Mouse (Mus musculus) C2C12 (cell line): ENCODE results near the gene Msx1. TPM values are rescaled to one million over a fixed set of nuclear protein-coding genes. Genes with fewer than 3 reads are reported as not detected.
A peak's percentile ranks its signal among the peaks of the same experiment; 100 is the strongest.

Source experiments
- H3K27me3 ChIP-seq: one replicate; pipeline ENCODE4 v1.6.1; 2011; ENCODE audit not compliant: control insufficient read depth, insufficient read depth, insufficient read length
- H3K36me3 ChIP-seq: one replicate; pipeline ENCODE4 v1.6.1; 2011; ENCODE audit not compliant: control insufficient read depth, insufficient read depth
- H3K4me3 ChIP-seq: one replicate; pipeline ENCODE4 v1.5.1; 2011; ENCODE audit warnings: mild to moderate bottlenecking, control low read depth; ENCODE audit not compliant: poor library complexity, insufficient read depth, severe bottlenecking
- H3K79me2 ChIP-seq: one replicate; pipeline ENCODE4 v1.6.1; 2011; ENCODE audit not compliant: control insufficient read depth, insufficient read depth
- H3K79me3 ChIP-seq: one replicate; pipeline ENCODE4 v1.6.1; 2011; ENCODE audit warnings: low read depth, control low read depth
- H3ac ChIP-seq: one replicate; pipeline ENCODE3; 2011; ENCODE audit warnings: low read depth; ENCODE audit not compliant: control insufficient read depth, insufficient read length
- CEBPB ChIP-seq: IDR thresholded peaks from one replicate; pipeline ENCODE4 v1.6.1; 2011; ENCODE audit warnings: low read depth, mild to moderate bottlenecking, control low read depth, moderate library complexity
- CTCF ChIP-seq: IDR thresholded peaks from one replicate; pipeline ENCODE4 v1.5.1; 2011; ENCODE audit not compliant: control insufficient read depth, insufficient read depth, insufficient read length
- FOSL1 ChIP-seq: IDR thresholded peaks from one replicate; pipeline ENCODE4 v1.8.0; 2011; ENCODE audit warnings: mild to moderate bottlenecking, low read length; ENCODE audit not compliant: poor library complexity, insufficient read depth, severe bottlenecking
- MAX ChIP-seq: IDR thresholded peaks from one replicate; pipeline ENCODE4 v1.6.1; 2011; ENCODE audit warnings: mild to moderate bottlenecking, control low read depth
- MYOD1 ChIP-seq: IDR thresholded peaks from one replicate; pipeline ENCODE4 v1.6.1; 2011; ENCODE audit warnings: low read depth; ENCODE audit not compliant: control insufficient read depth, insufficient read length
- MYOG ChIP-seq: IDR thresholded peaks from one replicate; pipeline ENCODE4 v1.6.1; 2011; ENCODE audit not compliant: control insufficient read depth, insufficient read length; ENCODE audit errors: extremely low read depth
- USF1 ChIP-seq: IDR thresholded peaks from one replicate; pipeline ENCODE4 v1.6.1; 2011; ENCODE audit warnings: low read depth, mild to moderate bottlenecking, control low read depth, moderate library complexity
- long read RNA-seq, 2 experiments: library from polyadenylated mRNA; unstranded; transcript quantifications; one replicate each; pipeline ENCODE4 v2.0.0; 2019 to 2020
- polyA plus RNA-seq: library from polyadenylated mRNA; unstranded; fragments of >200 nt; fragmentation: generic; extraction: Trizol; gene quantifications from one replicate; pipeline ENCODE4 v1.2.1, GENCODE M21; 2012; ENCODE audit warnings: missing spikeins

Gene Msx1
- 7.0 TPM for polyA plus RNA-seq
- long read RNA-seq, experiment 1, transcript Msx1-201 (2 exons, 1,935 nt) = major isoform, 16 of 18 reads
- long read RNA-seq, experiment 1, partial matches to known transcripts = 0 of 18 reads
- long read RNA-seq, experiment 1, other reads (novel, unspliced or antisense) = 2 of 18 reads
- long read RNA-seq, experiment 2, transcript Msx1-201 (2 exons, 1,935 nt) = major isoform, 108 of 110 reads
- long read RNA-seq, experiment 2, partial matches to known transcripts = 0 of 110 reads
- long read RNA-seq, experiment 2, other reads (novel, unspliced or antisense) = 1 of 110 reads

- H3K27me3 ChIP-seq = no peaks in the 10 kb centered on the region
- peak within 1 kb of the TSS; percentile 50 for H3K4me3 ChIP-seq
- H3K79me3 ChIP-seq = no peaks in the 10 kb centered on the region
- peaks cover 8% of the 10 kb centered on the region for H3K79me2 ChIP-seq
- H3K36me3 ChIP-seq = peaks cover 6% of the 10 kb centered on the region
- peak within 1 kb of the TSS; percentile 42 for H3ac ChIP-seq
- no peak for TF ChIP-seq FOSL1
- TF ChIP-seq MAX = no peak
- no peak for TF ChIP-seq MYOD1
- no peak for TF ChIP-seq USF1
- TF ChIP-seq MYOG = no peak
- TF ChIP-seq CTCF = no peak
- TF ChIP-seq CEBPB = no peak
Measured at GRCm38 (mm10) chr5:37824461-37824795, at the start of gene Msx1. TSS of gene Msx1 (minus strand) at chr5:37824583.

GRCm38 (mm10) chr5:37865471-37865870 lies 41.1 kb upstream of the Msx1 start:
- H3ac ChIP-seq = no peak overlapping the region
- H3K4me3 ChIP-seq = no peak overlapping the region
- H3K79me2 ChIP-seq = no peaks in the 10 kb centered on the region
- TF ChIP-seq USF1 = no peak
- H3K36me3 ChIP-seq = no peaks in the 10 kb centered on the region
- no peaks in the 10 kb centered on the region for H3K79me3 ChIP-seq
- peaks cover 24% of the 10 kb centered on the region for H3K27me3 ChIP-seq

GRCm38 (mm10) chr5:37864309-37864708 lies 39.9 kb upstream of the Msx1 start:
- Histone ChIP-seq H3K79me2 (no peaks in the 10 kb centered on the region), H3ac (no peak overlapping the region), H3K79me3 (no peaks in the 10 kb centered on the region), H3K27me3 (peaks cover 26% of the 10 kb centered on the region), H3K36me3 (no peaks in the 10 kb centered on the region), H3K4me3 (no peak overlapping the region)
- no peak for TF ChIP-seq MYOD1
- no peak for TF ChIP-seq MAX
- TF ChIP-seq CTCF = no peak
- no peak for TF ChIP-seq USF1
- no peak for TF ChIP-seq CEBPB
- no peak for TF ChIP-seq FOSL1
- no peak for TF ChIP-seq MYOG

GRCm38 (mm10) chr5:37860846-37861245 lies 36.5 kb upstream of the Msx1 start:
- peaks cover 26% of the 10 kb centered on the region for H3K27me3 ChIP-seq
- no peaks in the 10 kb centered on the region for H3K79me3 ChIP-seq
- no peak overlapping the region for H3K4me3 ChIP-seq
- no peak overlapping the region for H3ac ChIP-seq
- TF ChIP-seq MAX (no peak), CTCF (no peak), CEBPB (no peak), MYOD1 (no peak), USF1 (no peak), FOSL1 (no peak), MYOG (no peak)
- no peaks in the 10 kb centered on the region for H3K79me2 ChIP-seq
- H3K36me3 ChIP-seq = no peaks in the 10 kb centered on the region

GRCm38 (mm10) chr5:37860151-37860721 lies 35.9 kb upstream of the Msx1 start:
- Histone ChIP-seq H3ac (no peak overlapping the region), H3K79me3 (no peaks in the 10 kb centered on the region), H3K4me3 (no peak overlapping the region), H3K27me3 (peaks cover 26% of the 10 kb centered on the region), H3K79me2 (no peaks in the 10 kb centered on the region), H3K36me3 (no peaks in the 10 kb centered on the region)
- TF ChIP-seq FOSL1 = no peak
- no peak for TF ChIP-seq CTCF
- no peak for TF ChIP-seq USF1
- no peak for TF ChIP-seq CEBPB
- TF ChIP-seq MAX = no peak
- no peak for TF ChIP-seq MYOG
- no peak for TF ChIP-seq MYOD1

- H3K4me3 ChIP-seq = no peak overlapping the region
- peaks cover 18% of the 10 kb centered on the region for H3K27me3 ChIP-seq
- no peaks in the 10 kb centered on the region for H3K36me3 ChIP-seq
- no peaks in the 10 kb centered on the region for H3K79me2 ChIP-seq
- TF ChIP-seq CEBPB (no peak), CTCF (no peak), MAX (no peak), FOSL1 (no peak), MYOG (no peak), USF1 (no peak), MYOD1 (no peak)
- no peak overlapping the region for H3ac ChIP-seq
- no peaks in the 10 kb centered on the region for H3K79me3 ChIP-seq
Measured at GRCm38 (mm10) chr5:37857763-37858545, 33.6 kb upstream of the Msx1 start.
